Mouse (Mus musculus) A20 (cell line): ENCODE data around the gene Slc39a1.

Experiments used
- DNase-seq: peaks from one replicate; pipeline ENCODE4 v3.0.0-alpha.2; 2011; ENCODE audit warnings: low read depth, low spot score

Gene Slc39a1

GRCm38 (mm10) chr3:90294651-90295050 lies 46.7 kb downstream of the Slc39a1 start:
- no peak for DNase-seq
